Mouse (Mus musculus): ENCODE results near the gene Fndc11.

GRCm38 (mm10) chr2:181187121-181188000 lies 32.5 kb upstream of the Fndc11 start, which contains the start of gene Ppdpf:
- TF ChIP-seq ZKSCAN1 (IDR thresholded peaks at IDR 0.05; ENCODE audit: borderline replicate concordance, low read depth, low read length) (no peak), CTCF (conservative IDR thresholded peaks at IDR 0.05 in 1 of 2, IDR thresholded peaks at IDR 0.05 in 1 of 2; ENCODE audit: low read depth in 2 of 2, low read length in 2 of 2) (no peak), GABPA (IDR thresholded peaks at IDR 0.05; ENCODE audit: insufficient replicate concordance, low read depth, low read length) (no peak), TCF12 (IDR thresholded peaks at IDR 0.05; ENCODE audit: low read depth, low read length) (peak; percentile 61), KAT2A (IDR thresholded peaks at IDR 0.05; ENCODE audit: insufficient replicate concordance, low read length) (0 out of 2 replicates have a peak, but pooled peaks have one; percentile 28), MYC (IDR thresholded peaks at IDR 0.05; ENCODE audit: low read depth, low read length) (peak; percentile 16; the same call in 1 of the 2 replicates), ZNF384 (IDR thresholded peaks at IDR 0.05; ENCODE audit: low read depth, low read length) (no peak), SMC3 (IDR thresholded peaks at IDR 0.05; ENCODE audit: low read depth, low read length) (no peak), POLR2A (IDR thresholded peaks at IDR 0.05; ENCODE audit: low read depth, low read length) (peak; percentile 76)
